Mouse (Mus musculus) spleen, adult 10 weeks (tissue): Measurements from ENCODE around the gene Olfr676. TPM values are rescaled to one million over a fixed set of nuclear protein-coding genes. Genes with fewer than 3 reads are reported as not detected.

Experiments used
- polyA plus RNA-seq: library from polyadenylated mRNA; stranded (reverse); fragments of 350-450 nt; fragmentation: Illumina TruSeq; extraction: RNeasy Lipid Tissue Mini Kit (QIAGEN cat#74804); gene quantifications from one replicate; pipeline ENCODE4 v1.2.3, GENCODE M21; 2015; ENCODE audit warnings: low replicate concordance; ENCODE audit not compliant: insufficient read depth

Olfr676 gene
- not detected for polyA plus RNA-seq

GRCm38 (mm10) chr7:105032398-105032797, at the start of gene Olfr676:
Gene Olfr676, plus strand, starts transcription at chr7:105032698.

GRCm38 (mm10) chr7:105001929-105002328, 30.6 kb upstream of the Olfr676 start, which contains the start of gene Olfr672:
Gene Olfr672, minus strand, starts transcription at chr7:105002029.

GRCm38 (mm10) chr7:105028360-105028759, 4.1 kb upstream of the Olfr676 start, which contains the start of gene Olfr675:
Gene Olfr675, minus strand, starts transcription at chr7:105028460.

GRCm38 (mm10) chr7:105064175-105064574, 31.7 kb downstream of the Olfr676 start, which contains the start of gene Olfr678:
Gene Olfr678, plus strand, starts transcription at chr7:105064475.

GRCm38 (mm10) chr7:105080905-105081304, 48.4 kb downstream of the Olfr676 start, which contains the start of gene Olfr679:
Gene Olfr679, plus strand, starts transcription at chr7:105081205.

Other genes starting within 250 kb of the Olfr676 start
- not detected for gene Usp17lb, start 190.1 kb upstream of the Olfr676 start, polyA plus RNA-seq
- gene Usp17la, start 175.7 kb upstream of the Olfr676 start, polyA plus RNA-seq = not detected
- gene Olfr665, start 154.7 kb upstream of the Olfr676 start, polyA plus RNA-seq = not detected
- gene Olfr666, start 136.7 kb upstream of the Olfr676 start, polyA plus RNA-seq = not detected
- gene Olfr667, start 111.2 kb upstream of the Olfr676 start, polyA plus RNA-seq = not detected
- not detected for gene Olfr668, start 104.6 kb upstream of the Olfr676 start, polyA plus RNA-seq
- not detected for gene Olfr669, start 98.5 kb upstream of the Olfr676 start, polyA plus RNA-seq
- not detected for gene Olfr670, start 70.1 kb upstream of the Olfr676 start, polyA plus RNA-seq
- gene Olfr671, start 53.6 kb upstream of the Olfr676 start, polyA plus RNA-seq = not detected
- gene Olfr672, start 30.7 kb upstream of the Olfr676 start, polyA plus RNA-seq = not detected
- gene Olfr675, start 4.2 kb upstream of the Olfr676 start, polyA plus RNA-seq = not detected
- gene Olfr677, start 18.7 kb downstream of the Olfr676 start, polyA plus RNA-seq = not detected
- not detected for gene Olfr678, start 31.8 kb downstream of the Olfr676 start, polyA plus RNA-seq
- gene Olfr679, start 48.5 kb downstream of the Olfr676 start, polyA plus RNA-seq = not detected
- not detected for gene Olfr680-ps1, start 60.1 kb downstream of the Olfr676 start, polyA plus RNA-seq
- gene Olfr681, start 84.1 kb downstream of the Olfr676 start, polyA plus RNA-seq = not detected
- not detected for gene Olfr683, start 114.3 kb downstream of the Olfr676 start, polyA plus RNA-seq
- gene Olfr684, start 131.0 kb downstream of the Olfr676 start, polyA plus RNA-seq = not detected
- gene Olfr685, start 153.3 kb downstream of the Olfr676 start, polyA plus RNA-seq = not detected
- gene Olfr686, start 174.8 kb downstream of the Olfr676 start, polyA plus RNA-seq = not detected